Mouse (Mus musculus): ENCODE measurements around the gene Olfr138.

Olfr138 gene

GRCm38 (mm10) chr17:38260735-38261134 lies at the start of gene Olfr138:
Gene Olfr138, plus strand, starts transcription at chr17:38261035.
- no peak for DNase-seq (ENCODE audit: low spot score in 2 of 2)

DNA sequence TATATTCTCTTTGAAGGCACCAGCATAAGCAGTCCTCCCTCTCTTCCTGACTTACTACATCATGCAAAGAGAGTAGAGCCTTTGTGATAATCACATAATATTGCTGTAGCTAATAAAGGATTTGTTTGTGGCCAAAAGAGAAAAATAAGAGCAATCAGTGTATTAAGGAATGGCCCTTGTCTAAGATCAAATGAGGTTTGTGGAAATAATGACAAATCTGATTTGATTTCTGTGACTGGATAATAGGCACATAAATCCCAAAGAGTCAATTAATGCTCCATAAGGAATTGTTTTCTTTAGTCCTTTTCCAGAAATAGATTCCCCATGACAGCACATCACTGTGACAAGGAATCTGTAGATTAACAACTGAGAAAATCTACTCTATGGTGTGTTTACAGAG lies 46.6 kb downstream of the Olfr138 start, which contains the start of gene Olfr137:
Gene Olfr137, minus strand, starts transcription at position 101 of the 400 bp plus-strand sequence.
- no peak for DNase-seq (ENCODE audit: low spot score in 2 of 2)
